Mouse (Mus musculus) hindbrain, embryonic 13.5 days (tissue): Measurements from ENCODE around the gene Rap1gap. TPM values are rescaled to one million over a fixed set of nuclear protein-coding genes. Genes with fewer than 3 reads are reported as not detected.

Source experiments
- ATAC-seq: fragments of 200-750 bp; cut with Nextera tagmentation; 2 replicates; pipeline ENCODE4 v1.8.0; 2017; ENCODE audit warnings: moderate TSS enrichment; ENCODE audit not compliant: low FRiP score
- H3K27ac ChIP-seq: fragments of 300-500 bp; sonication (generic); 2 replicates; pipeline ENCODE4 v1.5.1; 2015; ENCODE audit warnings: inconsistent platforms, mild to moderate bottlenecking, moderate library complexity
- H3K27me3 ChIP-seq: fragments of 300-500 bp; sonication (generic); 2 replicates; pipeline ENCODE4 v1.6.1; 2015; ENCODE audit warnings: mild to moderate bottlenecking, inconsistent platforms
- H3K36me3 ChIP-seq: fragments of 300-500 bp; sonication (generic); 2 replicates; pipeline ENCODE4 v1.6.1; 2015; ENCODE audit warnings: mild to moderate bottlenecking, inconsistent platforms
- H3K4me1 ChIP-seq: fragments of 300-500 bp; sonication (generic); replicated peaks from 2 replicates; pipeline ENCODE4 v1.6.1; 2015; ENCODE audit warnings: inconsistent platforms
- H3K4me2 ChIP-seq: fragments of 300-500 bp; sonication (generic); 2 replicates; pipeline ENCODE4 v1.6.1; 2015; ENCODE audit warnings: inconsistent platforms, mild to moderate bottlenecking, moderate library complexity
- H3K4me3 ChIP-seq: fragments of 300-500 bp; sonication (generic); 2 replicates; pipeline ENCODE4 v1.5.1; 2015; ENCODE audit warnings: mild to moderate bottlenecking, inconsistent platforms
- H3K9ac ChIP-seq: fragments of 300-500 bp; sonication (generic); 2 replicates; pipeline ENCODE4 v1.6.1; 2015; ENCODE audit warnings: mild to moderate bottlenecking, inconsistent platforms
- H3K9me3 ChIP-seq: fragments of 300-500 bp; sonication (generic); 2 replicates; pipeline ENCODE4 v1.6.1; 2016; ENCODE audit warnings: inconsistent platforms
- WGBS: fragments of 180-500 bp; shearing (Covaris S2); methylation state at CpG from one replicate; pipeline ENCODE4 v1.1.7; 2015; 5-methylcytosine and 5-hydroxymethylcytosine counted together
- polyA plus RNA-seq: library from polyadenylated mRNA; unstranded; fragments of >200 nt; fragmentation: Nextera tagmentation; extraction: Ambion mirVana; gene quantifications from 2 replicates; pipeline ENCODE4 v1.2.1, GENCODE M21; 2015

The Rap1gap gene
- polyA plus RNA-seq, 1 experiment from 2014 or later, result 39.2 TPM

- H3K4me3 ChIP-seq, result peak overlapping the region; percentile 34
- 0 out of 2 replicates have a peak, but pooled peaks cover 3% of the 10 kb centered on the region for H3K36me3 ChIP-seq
- peak overlapping the region; percentile 65 for H3K4me2 ChIP-seq
- no peak overlapping the region for H3K27ac ChIP-seq
- H3K27me3 ChIP-seq, result peaks cover 32% of the 10 kb centered on the region
- H3K9ac ChIP-seq, result peak overlapping the region; percentile 43
- ATAC-seq, result peak; percentile 19
- WGBS, result 8% methylated on average over 17 of the region's 17 CpGs
- H3K4me1 ChIP-seq, result peaks cover 43% of the 10 kb centered on the region
- no peaks in the 10 kb centered on the region for H3K9me3 ChIP-seq
Measured at GRCm38 (mm10) chr4:137728399-137729154, 64.1 kb downstream of the Rap1gap start.

- H3K9me3 ChIP-seq, result no peaks in the 10 kb centered on the region
- peak; percentile 5; the same call in 1 of the 2 replicates for ATAC-seq
- H3K4me3 ChIP-seq, result peak overlapping the region; percentile 34
- H3K4me1 ChIP-seq, result peaks cover 36% of the 10 kb centered on the region
- peaks cover 25% of the 10 kb centered on the region for H3K27me3 ChIP-seq
- H3K4me2 ChIP-seq, result peak overlapping the region; percentile 65
- WGBS, result 14% methylated on average over 24 of the region's 24 CpGs
- peak overlapping the region; percentile 43 for H3K9ac ChIP-seq
- 0 out of 2 replicates have a peak, but pooled peaks cover 3% of the 10 kb centered on the region for H3K36me3 ChIP-seq
- no peak overlapping the region for H3K27ac ChIP-seq
Measured at GRCm38 (mm10) chr4:137729155-137729855, 64.8 kb downstream of the Rap1gap start.

- ATAC-seq, result peak; percentile 14; the same call in 1 of the 2 replicates
- peaks cover 20% of the 10 kb centered on the region for H3K27me3 ChIP-seq
- 21% methylated on average over 3 of the region's 3 CpGs for WGBS
- no peaks in the 10 kb centered on the region for H3K36me3 ChIP-seq
- H3K9ac ChIP-seq, result no peak overlapping the region
- H3K4me3 ChIP-seq, result no peak overlapping the region
- H3K4me2 ChIP-seq, result no peak overlapping the region
- H3K27ac ChIP-seq, result no peak overlapping the region
- no peaks in the 10 kb centered on the region for H3K9me3 ChIP-seq
- peaks cover 33% of the 10 kb centered on the region for H3K4me1 ChIP-seq
Measured at GRCm38 (mm10) chr4:137730134-137730533, 65.6 kb downstream of the Rap1gap start.

DNA sequence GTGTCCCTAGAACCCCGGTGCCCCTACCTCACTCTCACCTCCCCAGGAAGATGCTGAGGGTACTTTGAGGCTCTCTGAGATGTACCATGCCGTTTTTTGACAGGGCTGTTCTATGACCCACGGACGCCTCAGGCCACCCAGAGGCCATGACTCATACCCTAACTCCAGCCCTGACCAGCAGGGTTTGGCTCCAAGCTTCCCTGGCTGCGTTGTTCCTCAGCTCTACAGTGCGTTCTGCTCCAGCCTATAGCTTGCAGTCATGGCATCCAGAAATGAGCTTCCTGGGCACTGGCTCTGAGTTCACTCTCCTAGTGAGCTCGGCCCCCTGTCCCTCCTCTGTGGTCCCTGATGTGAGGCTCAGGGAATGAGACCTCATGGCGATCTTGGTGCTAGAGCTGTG lies 66.2 kb downstream of the Rap1gap start:
- peaks cover 20% of the 10 kb centered on the region for H3K27me3 ChIP-seq
- H3K27ac ChIP-seq, result no peak overlapping the region
- H3K9me3 ChIP-seq, result no peaks in the 10 kb centered on the region
- 86% methylated on average over 8 of the region's 8 CpGs for WGBS
- H3K4me2 ChIP-seq, result no peak overlapping the region
- no peak for ATAC-seq
- no peaks in the 10 kb centered on the region for H3K36me3 ChIP-seq
- H3K4me3 ChIP-seq, result no peak overlapping the region
- H3K4me1 ChIP-seq, result peaks cover 34% of the 10 kb centered on the region
- no peak overlapping the region for H3K9ac ChIP-seq

DNA sequence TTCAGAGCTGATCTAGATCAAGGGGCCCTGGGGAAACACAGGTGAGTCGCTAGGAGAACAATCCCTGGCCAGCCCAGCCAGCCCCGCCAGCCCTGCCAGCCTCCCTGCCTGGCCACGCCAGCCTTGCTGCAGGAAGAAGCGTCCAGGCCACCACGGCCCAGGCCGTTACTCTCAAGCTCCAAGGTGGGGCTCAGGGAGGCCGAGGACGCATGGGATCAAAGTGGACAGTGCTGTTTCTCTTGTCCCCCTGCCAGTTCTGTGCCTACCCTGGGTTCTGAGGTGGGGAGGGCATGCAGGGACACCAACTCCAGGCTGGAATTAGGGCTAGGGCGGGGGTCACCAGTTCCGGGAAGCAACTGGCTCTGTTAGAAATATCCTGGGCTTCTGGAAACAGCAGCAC lies 67.4 kb downstream of the Rap1gap start:
- Histone ChIP-seq H3K9ac (0 out of 2 replicates have a peak overlapping the region, but pooled peaks have one; percentile 9), H3K9me3 (no peaks in the 10 kb centered on the region), H3K4me3 (no peak overlapping the region), H3K4me1 (peaks cover 41% of the 10 kb centered on the region), H3K27me3 (peaks cover 20% of the 10 kb centered on the region), H3K27ac (no peak overlapping the region), H3K36me3 (no peaks in the 10 kb centered on the region), H3K4me2 (no peak overlapping the region)
- no peak for ATAC-seq
- 79% methylated on average over 10 of the region's 10 CpGs for WGBS

GRCm38 (mm10) chr4:137732361-137732760 lies 67.8 kb downstream of the Rap1gap start:
- ATAC-seq, result no peak
- Histone ChIP-seq H3K27ac (no peak overlapping the region), H3K36me3 (no peaks in the 10 kb centered on the region), H3K4me1 (peaks cover 36% of the 10 kb centered on the region), H3K9ac (no peak overlapping the region), H3K4me2 (no peak overlapping the region), H3K9me3 (no peaks in the 10 kb centered on the region), H3K4me3 (no peak overlapping the region), H3K27me3 (peaks cover 20% of the 10 kb centered on the region)
- WGBS, result 86% methylated on average over 3 of the region's 3 CpGs

- H3K9ac ChIP-seq, result no peak overlapping the region
- H3K4me1 ChIP-seq, result peaks cover 30% of the 10 kb centered on the region
- no peaks in the 10 kb centered on the region for H3K36me3 ChIP-seq
- no peaks in the 10 kb centered on the region for H3K9me3 ChIP-seq
- no peak overlapping the region for H3K27ac ChIP-seq
- H3K27me3 ChIP-seq, result peaks cover 18% of the 10 kb centered on the region
- no peak overlapping the region for H3K4me2 ChIP-seq
- WGBS, result 85% methylated on average over 3 of the region's 3 CpGs
- no peak overlapping the region for H3K4me3 ChIP-seq
- ATAC-seq, result no peak
Measured at GRCm38 (mm10) chr4:137732962-137733361, 68.4 kb downstream of the Rap1gap start.

- Histone ChIP-seq H3K27ac (no peak overlapping the region), H3K4me2 (no peak overlapping the region), H3K4me3 (no peak overlapping the region), H3K36me3 (no peaks in the 10 kb centered on the region), H3K27me3 (peaks cover 13% of the 10 kb centered on the region), H3K4me1 (peaks cover 25% of the 10 kb centered on the region), H3K9ac (no peak overlapping the region), H3K9me3 (no peaks in the 10 kb centered on the region)
- 81% methylated on average over 5 of the region's 5 CpGs for WGBS
- no peak for ATAC-seq
Measured at GRCm38 (mm10) chr4:137733459-137733858, 68.9 kb downstream of the Rap1gap start.

DNA sequence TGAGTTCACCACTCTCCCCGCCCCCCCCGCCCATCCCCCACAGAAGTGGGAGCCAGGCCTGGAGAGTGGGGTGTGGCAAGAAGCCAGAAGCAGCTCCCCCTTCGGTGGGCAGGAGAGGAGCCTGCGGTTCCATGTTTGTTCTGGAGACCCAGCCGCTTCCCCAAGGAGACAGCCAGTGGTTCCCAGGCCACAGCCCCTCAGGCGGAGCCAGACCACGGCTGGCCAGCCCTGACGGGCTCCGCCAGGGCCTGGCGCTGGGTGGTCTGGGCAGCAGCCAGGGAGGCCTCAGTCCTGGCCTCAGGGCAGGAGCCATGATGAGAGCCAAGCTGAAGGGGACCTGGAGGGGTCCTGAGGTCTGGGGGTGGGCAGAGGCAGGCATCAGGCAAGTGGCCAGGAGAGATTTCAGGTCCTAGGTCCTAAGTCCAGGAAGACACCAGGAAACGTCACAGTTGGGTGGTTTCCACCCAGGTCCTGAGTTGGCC lies 71.7 kb downstream of the Rap1gap start:
- no peak for ATAC-seq
- Histone ChIP-seq H3K27ac (no peak overlapping the region), H3K4me2 (no peak overlapping the region), H3K9me3 (no peaks in the 10 kb centered on the region), H3K4me1 (peaks cover 16% of the 10 kb centered on the region), H3K27me3 (no peaks in the 10 kb centered on the region; the same call in 1 of the 2 replicates), H3K9ac (no peak overlapping the region), H3K4me3 (no peak overlapping the region), H3K36me3 (no peaks in the 10 kb centered on the region)
- 53% methylated on average over 11 of the region's 11 CpGs for WGBS

DNA sequence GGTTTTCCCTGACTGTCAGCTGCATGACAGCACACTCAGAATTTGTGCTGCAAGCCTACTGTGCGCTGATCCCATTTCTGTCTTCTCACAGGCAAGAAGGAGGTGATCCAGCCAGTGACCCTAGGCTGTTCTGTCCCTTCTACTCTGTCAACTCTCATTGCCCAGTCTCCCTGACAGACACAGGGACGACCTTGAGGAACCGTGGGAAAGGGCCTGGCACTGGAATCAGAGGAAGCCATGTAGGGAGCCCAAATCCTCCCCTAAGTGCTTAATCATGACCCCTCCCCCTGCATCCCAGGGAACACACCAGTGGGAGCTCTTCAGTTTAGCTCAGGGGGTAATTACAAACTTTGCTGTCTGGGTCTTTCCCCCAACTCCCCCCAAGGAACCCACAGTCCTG lies 73.2 kb downstream of the Rap1gap start:
- ATAC-seq, result no peak
- Histone ChIP-seq H3K9ac (no peak overlapping the region), H3K27ac (no peak overlapping the region), H3K36me3 (no peaks in the 10 kb centered on the region), H3K4me3 (no peak overlapping the region), H3K27me3 (no peaks in the 10 kb centered on the region), H3K4me1 (peaks cover 16% of the 10 kb centered on the region), H3K4me2 (no peak overlapping the region), H3K9me3 (no peaks in the 10 kb centered on the region)
- 74% methylated on average over 3 of the region's 3 CpGs for WGBS

- no peak overlapping the region for H3K27ac ChIP-seq
- H3K27me3 ChIP-seq, result no peaks in the 10 kb centered on the region
- H3K9me3 ChIP-seq, result no peaks in the 10 kb centered on the region
- H3K36me3 ChIP-seq, result no peaks in the 10 kb centered on the region
- WGBS, result 54% methylated on average over 9 of the region's 9 CpGs
- H3K9ac ChIP-seq, result peak overlapping the region; percentile 43; the same call in 1 of the 2 replicates
- peaks cover 17% of the 10 kb centered on the region for H3K4me1 ChIP-seq
- ATAC-seq, result peak; percentile 63
- H3K4me3 ChIP-seq, result peak overlapping the region; percentile 19; the same call in 1 of the 2 replicates
- peak overlapping the region; percentile 49 for H3K4me2 ChIP-seq
Measured at GRCm38 (mm10) chr4:137739151-137739923, 74.8 kb downstream of the Rap1gap start.

DNA sequence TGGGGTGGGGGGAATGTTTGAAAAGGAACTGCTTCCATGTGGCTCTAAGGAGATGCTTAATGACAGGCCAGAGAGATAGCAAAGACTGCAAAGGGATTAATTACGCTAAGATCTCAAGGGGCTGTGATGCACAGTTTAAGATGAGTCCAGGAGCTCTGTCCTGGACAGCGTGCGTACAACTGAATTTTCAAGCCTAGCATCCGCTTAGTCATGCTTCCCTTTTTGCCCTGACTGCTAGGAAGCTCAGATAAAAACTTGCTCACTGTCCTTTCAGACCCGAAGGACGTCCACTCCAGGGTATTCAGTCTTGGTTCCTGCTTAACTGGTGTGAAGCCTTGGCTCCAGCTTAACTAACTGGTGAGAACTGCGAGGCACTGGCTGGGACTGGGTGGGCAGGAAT lies 75.8 kb downstream of the Rap1gap start:
- Histone ChIP-seq H3K27me3 (no peaks in the 10 kb centered on the region), H3K9ac (no peak overlapping the region), H3K36me3 (no peaks in the 10 kb centered on the region), H3K4me1 (peaks cover 21% of the 10 kb centered on the region), H3K4me2 (no peak overlapping the region), H3K9me3 (no peaks in the 10 kb centered on the region), H3K4me3 (no peak overlapping the region), H3K27ac (no peak overlapping the region)
- no peak for ATAC-seq
- 89% methylated on average over 7 of the region's 7 CpGs for WGBS
